Mouse (Mus musculus) layer of hippocampus, postnatal 14 days (tissue): Measurements from ENCODE around the gene Npsr1. TPM values are rescaled to one million over a fixed set of nuclear protein-coding genes. Genes with fewer than 3 reads are reported as not detected.

Source experiments
- DNase-seq, 2 experiments: peaks; one replicate each; pipeline ENCODE4 v3.0.0; 2021 to 2022; ENCODE audit warnings: low spot score in 2 of 2, mixed read lengths in 1 of 2
- total RNA-seq, 2 experiments: library from RNA; stranded (reverse); gene quantifications; 2 replicates each; pipeline ENCODE4 v1.2.3; 2021

Gene Npsr1
- total RNA-seq, 2 experiments from 2014 or later, result 0.67 to 1.4 TPM

DNA sequence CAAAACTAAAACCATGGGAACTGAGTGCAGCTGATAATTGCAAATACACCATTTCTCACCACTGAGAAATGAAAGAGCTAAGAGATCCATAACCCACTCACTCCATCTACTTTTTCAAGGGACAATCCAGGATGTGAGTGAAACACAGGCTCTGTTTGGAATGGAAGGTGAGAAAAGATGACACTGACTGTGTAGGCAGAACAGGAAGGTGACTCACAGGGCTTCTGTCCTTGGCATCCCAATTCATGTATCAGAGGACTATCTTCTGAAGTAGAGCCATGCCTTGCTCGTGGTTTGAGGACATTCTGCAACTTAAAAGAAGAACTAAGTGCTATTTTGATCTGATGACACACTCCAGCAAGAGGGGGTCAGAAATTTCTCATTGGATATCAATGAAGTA lies 119.9 kb downstream of the Npsr1 start:
- no peak for DNase-seq

DNA sequence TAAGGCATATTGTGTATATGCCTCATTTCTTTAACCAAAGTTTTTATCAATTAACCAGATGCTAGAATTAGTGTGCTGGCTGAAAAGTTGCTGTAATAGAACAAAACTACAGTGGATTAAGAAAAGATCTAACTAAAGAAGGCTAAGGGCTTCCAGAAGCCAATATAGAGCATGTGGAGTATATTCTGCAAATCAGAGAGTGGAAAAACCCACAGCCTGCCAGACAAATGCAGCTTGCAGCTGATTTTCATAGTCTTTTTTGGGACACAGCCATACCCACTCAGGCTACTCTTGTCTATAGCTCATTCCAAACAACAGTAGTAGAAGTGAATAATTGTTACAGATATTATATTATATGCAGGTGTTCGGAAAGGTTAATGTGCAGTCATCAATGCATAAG lies 138.7 kb downstream of the Npsr1 start:
- no peak for DNase-seq

- DNase-seq, result no peak
Observed at GRCm38 (mm10) chr9:24247557-24247956, 149.8 kb downstream of the Npsr1 start.

DNA sequence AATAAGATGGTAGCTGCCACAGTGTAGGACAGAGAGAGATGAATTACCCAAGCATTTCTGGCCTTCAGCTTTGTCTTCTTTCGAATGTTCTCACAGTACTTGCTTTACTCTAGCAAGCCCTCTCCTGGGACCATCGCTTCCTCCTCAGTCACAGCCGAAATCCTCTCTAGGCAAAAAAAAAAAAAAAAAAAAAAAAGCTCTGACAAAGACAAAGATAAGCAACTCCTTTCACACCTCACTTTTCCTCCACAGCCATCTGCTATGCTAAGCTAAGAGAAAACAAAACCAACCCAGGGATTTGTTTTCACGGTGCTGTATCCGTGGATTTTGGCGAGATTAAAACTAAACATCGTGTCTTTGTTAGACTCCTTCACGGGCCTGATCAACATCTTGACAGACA lies 156.4 kb downstream of the Npsr1 start:
- no peak for DNase-seq

GRCm38 (mm10) chr9:24280498-24281287 lies 182.9 kb downstream of the Npsr1 start:
- DNase-seq, result no peak

DNA sequence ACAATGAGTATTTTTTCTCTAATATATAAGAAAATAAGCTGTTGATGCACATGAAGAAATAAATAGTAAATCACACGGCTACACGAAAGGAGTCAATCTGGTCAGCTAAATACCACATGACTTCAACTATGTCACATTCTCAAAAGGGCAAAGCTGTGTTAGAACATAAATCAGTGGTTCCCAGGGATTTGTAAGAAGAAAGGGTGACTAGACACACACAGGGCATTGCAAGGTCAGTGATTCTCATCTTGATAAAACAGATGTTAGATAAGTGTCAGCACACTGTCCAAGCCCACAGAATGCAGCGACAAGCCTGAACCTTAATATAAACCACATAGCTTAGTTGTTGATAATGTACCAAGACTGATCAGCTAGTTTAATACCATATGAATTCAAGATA lies 184.8 kb downstream of the Npsr1 start:
- no peak for DNase-seq

- peak in 1 of 2 experiments; percentile 47 for DNase-seq
Observed at GRCm38 (mm10) chr9:24283071-24283470, 185.3 kb downstream of the Npsr1 start.

GRCm38 (mm10) chr9:24283536-24283935 lies 185.7 kb downstream of the Npsr1 start:
- no peak for DNase-seq

GRCm38 (mm10) chr9:24284239-24285084 lies 186.7 kb downstream of the Npsr1 start:
- no peak for DNase-seq

- DNase-seq, result no peak
Observed at GRCm38 (mm10) chr9:24285419-24285818, 187.6 kb downstream of the Npsr1 start.

- no peak for DNase-seq
Observed at GRCm38 (mm10) chr9:24291385-24291784, 193.6 kb downstream of the Npsr1 start.

DNA sequence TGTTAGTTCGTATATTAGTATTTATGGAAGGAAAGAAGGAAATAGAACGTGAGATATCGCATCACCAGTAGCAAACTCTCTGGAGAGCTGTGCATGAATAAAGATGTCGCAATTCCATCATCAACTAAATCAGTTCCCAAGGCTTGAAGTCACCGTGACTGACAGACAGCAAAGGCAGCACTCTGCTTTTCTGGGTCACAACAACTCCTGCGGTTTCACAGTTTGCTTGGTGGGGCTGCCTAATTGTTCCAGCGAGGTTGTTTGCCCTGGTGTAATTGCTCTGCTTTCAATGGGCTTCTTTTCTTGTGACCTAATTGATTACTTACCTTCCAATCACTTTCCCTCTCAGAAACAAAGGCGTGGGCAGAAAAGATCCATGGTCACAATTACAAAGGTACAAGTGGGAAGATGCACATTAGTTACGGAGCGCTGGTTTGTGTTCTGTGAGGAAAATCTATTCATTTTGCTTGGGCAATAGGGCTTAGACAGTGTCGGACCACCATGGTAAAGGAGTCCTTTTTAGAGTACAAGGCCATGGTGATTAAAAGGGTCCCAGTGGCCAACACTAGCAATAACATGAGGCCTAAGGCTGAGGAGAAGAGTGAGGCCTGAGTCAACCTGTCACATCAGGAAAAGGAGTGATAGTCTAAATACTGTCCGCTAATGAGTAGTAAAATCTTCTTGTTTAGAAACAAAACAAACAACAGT lies 195.6 kb downstream of the Npsr1 start:
- DNase-seq, result no peak

DNA sequence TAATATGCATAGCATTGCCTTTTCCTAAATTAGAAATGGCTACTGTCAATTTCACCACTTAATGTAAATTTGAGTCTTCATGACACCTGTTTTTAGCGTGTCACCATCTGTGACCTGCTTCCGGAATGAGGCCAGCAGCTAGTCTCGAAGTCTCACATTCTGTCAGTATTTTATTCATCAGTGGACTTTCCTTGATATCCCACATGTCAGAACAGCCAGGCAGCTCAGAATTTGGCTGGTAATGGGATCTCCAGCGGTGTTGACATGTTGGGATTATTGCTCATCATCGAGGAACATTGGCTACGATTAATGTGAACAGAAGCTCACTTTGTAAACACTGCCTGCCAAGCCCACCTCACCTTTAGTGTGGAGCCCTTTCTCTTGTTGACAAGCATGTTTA lies 205.1 kb downstream of the Npsr1 start:
- DNase-seq, result no peak

DNA sequence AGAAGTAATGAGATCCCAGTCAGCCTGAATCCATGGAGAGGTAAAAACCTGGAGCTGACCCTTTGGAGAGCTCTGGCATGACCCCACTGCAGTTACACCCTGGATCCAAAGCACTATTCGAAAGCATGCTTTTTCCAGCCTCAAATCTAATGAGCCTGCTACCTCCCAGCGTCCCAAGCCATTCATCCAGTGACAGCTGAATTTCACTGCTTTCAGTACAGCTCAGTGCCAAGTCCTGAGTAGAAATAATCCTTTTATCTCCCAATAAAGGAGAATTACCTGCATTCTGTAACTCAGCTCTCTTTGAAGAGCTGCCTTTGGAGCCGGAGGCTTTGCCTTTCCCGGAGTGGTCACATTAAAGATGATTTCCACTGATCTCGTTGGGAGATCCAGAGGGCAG lies 209.2 kb downstream of the Npsr1 start:
- DNase-seq, result no peak

DNA sequence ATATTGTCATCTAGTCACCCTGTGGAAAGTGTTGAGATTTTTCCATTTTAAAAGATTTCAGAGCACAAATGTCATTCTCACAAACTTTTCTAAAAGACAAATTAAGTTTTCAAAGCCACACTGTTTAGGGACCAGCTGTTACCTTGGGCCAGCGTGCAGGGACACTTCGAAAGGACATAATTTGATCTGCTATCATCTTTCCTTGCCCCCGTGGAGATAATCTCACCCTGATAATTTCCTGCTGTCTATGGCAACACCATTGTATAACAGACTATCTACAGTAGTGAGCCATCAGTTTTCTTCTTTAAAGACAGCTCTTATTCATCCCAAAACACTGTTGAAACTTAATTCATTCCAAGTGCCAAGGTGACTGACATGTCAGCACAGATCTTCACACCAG lies 209.6 kb downstream of the Npsr1 start:
- DNase-seq, result no peak

DNA sequence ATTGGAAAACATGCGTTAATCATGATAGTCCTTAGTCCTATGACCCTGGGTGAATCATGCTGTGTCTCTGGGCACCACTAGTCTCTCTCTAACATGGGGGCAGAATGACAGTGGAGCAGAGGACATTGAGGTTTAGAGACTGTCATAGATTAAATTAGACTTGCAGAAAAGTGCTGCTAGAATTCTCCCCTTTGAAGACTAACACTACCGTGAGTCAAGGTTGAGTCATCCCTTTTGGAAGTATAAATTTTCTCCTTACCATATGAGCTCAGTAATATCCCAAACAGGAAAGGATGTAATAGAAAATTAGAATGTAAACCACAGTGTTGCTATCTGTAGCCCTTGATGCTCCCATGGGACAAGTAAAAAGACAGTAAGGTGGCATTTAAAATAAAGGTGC lies 218.0 kb downstream of the Npsr1 start:
- no peak for DNase-seq

DNA sequence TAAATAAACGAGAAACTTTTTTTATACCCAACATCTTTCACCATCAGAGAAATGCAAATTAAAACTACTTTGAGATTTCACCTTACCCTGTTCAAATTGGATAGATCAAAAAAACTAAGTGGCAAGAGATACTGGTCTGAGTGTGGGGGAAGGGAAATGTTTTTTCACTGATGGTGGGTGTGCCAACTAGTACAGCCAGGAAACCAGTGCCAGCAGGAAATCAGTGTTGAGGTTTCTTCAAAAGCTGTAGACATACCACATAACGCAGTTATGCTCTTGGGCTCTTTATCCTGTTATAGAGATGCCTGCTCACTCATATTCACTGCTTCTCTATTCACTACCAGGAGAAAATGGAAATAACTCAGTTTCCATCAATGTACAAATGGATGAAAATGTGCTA lies 233.9 kb downstream of the Npsr1 start:
- no peak for DNase-seq

GRCm38 (mm10) chr9:24341321-24341720 lies 243.5 kb downstream of the Npsr1 start:
- no peak for DNase-seq

DNA sequence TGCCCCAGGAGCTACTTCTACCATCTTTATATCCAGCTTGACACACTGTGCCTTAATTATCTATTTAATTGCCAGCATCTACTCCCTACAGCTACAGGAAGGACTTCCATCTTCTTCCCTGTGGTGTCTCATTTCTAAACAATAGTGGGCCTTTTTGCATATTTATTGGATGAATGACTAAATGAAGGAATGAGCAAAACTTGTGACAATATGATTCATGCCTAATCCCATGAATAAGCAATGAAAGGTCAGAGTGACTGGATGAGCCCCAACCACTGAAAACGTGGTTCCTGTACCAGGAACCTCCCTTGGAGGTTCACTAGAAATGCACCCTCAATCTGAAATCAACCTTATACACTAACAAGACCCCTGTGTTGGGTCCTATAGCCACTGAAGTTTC lies 249.2 kb downstream of the Npsr1 start:
- DNase-seq, result no peak

DNA sequence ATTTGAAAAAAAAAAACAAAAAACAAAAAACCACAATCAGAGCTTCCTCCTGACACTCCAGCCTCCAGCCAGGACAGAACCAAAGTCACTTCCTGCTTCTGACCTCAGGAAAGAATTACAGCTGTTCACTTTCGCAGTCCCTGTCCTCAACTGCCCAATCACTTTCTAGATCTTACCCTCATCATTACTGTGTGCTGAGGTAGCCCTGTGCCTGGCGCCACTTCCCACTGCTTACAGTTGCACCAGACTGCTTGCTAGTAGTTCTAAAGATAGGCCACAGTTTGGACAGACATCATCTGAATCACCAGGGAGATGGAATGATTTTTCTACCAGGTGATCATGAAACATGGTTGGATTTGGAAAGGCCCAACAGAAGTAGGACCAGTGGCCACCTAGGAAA lies 251.7 kb downstream of the Npsr1 start:
- DNase-seq, result no peak

DNA sequence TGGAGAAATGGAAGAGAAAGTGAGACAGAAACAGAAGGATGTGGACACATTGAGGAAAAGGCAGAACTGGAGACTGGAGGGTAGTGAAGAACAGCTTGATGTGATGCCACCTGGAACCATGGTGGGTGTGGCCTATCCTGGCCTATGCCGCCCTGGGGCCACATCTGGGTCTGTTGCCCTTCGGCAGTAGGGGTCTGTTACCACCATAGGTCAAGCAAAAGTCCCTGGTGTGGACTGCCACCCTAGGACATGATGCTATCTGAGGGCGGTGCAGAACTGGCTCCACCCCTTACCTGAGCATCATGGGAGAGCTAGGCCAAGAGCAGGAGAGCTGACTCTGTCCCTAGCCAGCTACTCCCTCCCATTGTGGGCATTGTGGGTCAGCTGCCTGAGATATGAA lies 253.6 kb downstream of the Npsr1 start:
- DNase-seq, result no peak
